Mouse (Mus musculus): ENCODE results near the gene 6430531B16Rik.

6430531B16Rik gene

GRCm38 (mm10) chr7:139937810-139938209 is 40.7 kb downstream of the 6430531B16Rik start:
- no peak for DNase-seq (ENCODE audit: low spot score in 2 of 2)

- DNase-seq (ENCODE audit: low spot score in 2 of 2): no peak
Observed at GRCm38 (mm10) chr7:139937138-139937537, 41.4 kb downstream of the 6430531B16Rik start.

GRCm38 (mm10) chr7:139936705-139937104 is 41.9 kb downstream of the 6430531B16Rik start:
- no peak for DNase-seq (ENCODE audit: low spot score in 2 of 2)

- peak in 1 of 2 experiments; percentile 60 for DNase-seq (ENCODE audit: low spot score in 2 of 2)
Observed at GRCm38 (mm10) chr7:139930732-139931131, 47.8 kb downstream of the 6430531B16Rik start.
